Mouse (Mus musculus): ENCODE data around the gene Usb1.

- peak; percentile 6; the same call in 1 of the 2 replicates for TF ChIP-seq CTCF (IDR thresholded peaks at IDR 0.05; ENCODE audit: low read depth, low read length)
- TF ChIP-seq POLR2A (IDR thresholded peaks at IDR 0.05; ENCODE audit: borderline replicate concordance, low read depth, low read length): no peak
These were observed 19.2 kb upstream of the Usb1 start for GRCm38 (mm10) chr8:95312836-95313235.

Data from bone marrow macrophage, adult 2 months (primary cell).